Mouse (Mus musculus) heart, embryonic 11.5 days (tissue): ENCODE measurements at regions not wholly inside any gene's neighbourhood (a gene's known extent, or its start where the extent isn't known, plus 50 kb on each side); places are given as distances from the start of the nearest gene placed in this dataset.
A peak's percentile ranks its signal among the peaks of the same experiment; 100 is the strongest.

Experiments
- ATAC-seq: fragments of 200-750 bp; cut with Nextera tagmentation; replicated peaks from 2 replicates; pipeline ENCODE4 v1.8.0; 2017; ENCODE audit warnings: moderate library complexity; ENCODE audit not compliant: insufficient number of reproducible peaks, low FRiP score, low TSS enrichment
- H3K27ac ChIP-seq: fragments of 300-500 bp; sonication (generic); 2 replicates; pipeline ENCODE4 v1.5.1; 2014; ENCODE audit warnings: mild to moderate bottlenecking, low read depth, low read length
- H3K27me3 ChIP-seq: fragments of 300-500 bp; sonication (generic); 2 replicates; pipeline ENCODE4 v1.6.1; 2014; ENCODE audit warnings: mild to moderate bottlenecking, low read length, mixed read lengths; ENCODE audit not compliant: control insufficient read depth, insufficient read depth
- H3K36me3 ChIP-seq: fragments of 300-500 bp; sonication (generic); 2 replicates; pipeline ENCODE4 v1.6.1; 2014; ENCODE audit warnings: mild to moderate bottlenecking, low read length, moderate library complexity, mixed read lengths; ENCODE audit not compliant: control insufficient read depth, insufficient read depth
- H3K4me1 ChIP-seq: fragments of 300-500 bp; sonication (generic); 2 replicates; pipeline ENCODE4 v1.6.1; 2014; ENCODE audit warnings: low read length; ENCODE audit not compliant: control insufficient read depth, insufficient read depth
- H3K4me2 ChIP-seq: fragments of 300-500 bp; sonication (generic); 2 replicates; pipeline ENCODE4 v1.6.1; 2014; ENCODE audit warnings: mild to moderate bottlenecking, moderate library complexity
- H3K4me3 ChIP-seq: fragments of 300-500 bp; sonication (generic); 2 replicates; pipeline ENCODE4 v1.5.1; 2014; ENCODE audit warnings: low read depth, low read length
- H3K9ac ChIP-seq: fragments of 300-500 bp; sonication (generic); 2 replicates; pipeline ENCODE4 v1.6.1; 2014; ENCODE audit warnings: mild to moderate bottlenecking, low read depth, low read length, moderate library complexity
- H3K9me3 ChIP-seq: fragments of 300-500 bp; sonication (generic); replicated peaks from 2 replicates; pipeline ENCODE4 v1.6.1; 2016; ENCODE audit warnings: low read length; ENCODE audit not compliant: control insufficient read depth
- WGBS: fragments of 180-500 bp; shearing (Covaris S2); extraction: QIAGEN DNeasy Blood & Tissue Kit; methylation state at CpG from one replicate; pipeline ENCODE4 v1.1.7; 2014; ENCODE audit not compliant: insufficient replicate concordance; 5-methylcytosine and 5-hydroxymethylcytosine counted together

- WGBS, result 56% methylated on average over 20 of the region's 20 CpGs
- H3K4me1 ChIP-seq, result peaks cover 18% of the 10 kb centered on the region
- no peaks in the 10 kb centered on the region for H3K36me3 ChIP-seq
- H3K9ac ChIP-seq, result no peak overlapping the region
- no peak overlapping the region for H3K4me3 ChIP-seq
- H3K27me3 ChIP-seq, result no peaks in the 10 kb centered on the region
- H3K4me2 ChIP-seq, result no peak overlapping the region
- H3K9me3 ChIP-seq, result no peaks in the 10 kb centered on the region
- no peak overlapping the region for H3K27ac ChIP-seq
- no peak for ATAC-seq
Observed at GRCm38 (mm10) chr13:112001155-112002025, 192.6 kb upstream of the Map3k1 start.

- Histone ChIP-seq H3K4me1 (peaks cover 18% of the 10 kb centered on the region), H3K36me3 (no peaks in the 10 kb centered on the region), H3K4me3 (no peak overlapping the region), H3K9ac (no peak overlapping the region), H3K27me3 (no peaks in the 10 kb centered on the region), H3K4me2 (no peak overlapping the region), H3K9me3 (no peaks in the 10 kb centered on the region), H3K27ac (0 out of 2 replicates have a peak overlapping the region, but pooled peaks have one; percentile 31)
- WGBS, result 25% methylated on average over 15 of the region's 15 CpGs
- no peak; the same call in 1 of the 2 replicates for ATAC-seq
Observed at GRCm38 (mm10) chr13:112002661-112003347, 194.0 kb upstream of the Map3k1 start.

GRCm38 (mm10) chr13:112003445-112003844, 194.7 kb upstream of the Map3k1 start:
- peaks cover 18% of the 10 kb centered on the region for H3K4me1 ChIP-seq
- ATAC-seq, result no peak
- H3K9me3 ChIP-seq, result no peaks in the 10 kb centered on the region
- 64% methylated on average over 7 of the region's 7 CpGs for WGBS
- H3K9ac ChIP-seq, result no peak overlapping the region
- no peaks in the 10 kb centered on the region for H3K27me3 ChIP-seq
- no peak overlapping the region for H3K27ac ChIP-seq
- no peak overlapping the region for H3K4me2 ChIP-seq
- H3K36me3 ChIP-seq, result no peaks in the 10 kb centered on the region
- no peak overlapping the region for H3K4me3 ChIP-seq

- whole genome bisulfite sequencing, result 88% methylated on average over 3 of the region's 3 CpGs
- Histone ChIP-seq H3K4me2 (no peak overlapping the region), H3K9ac (no peak overlapping the region), H3K9me3 (no peaks in the 10 kb centered on the region), H3K27me3 (no peaks in the 10 kb centered on the region), H3K4me1 (peaks cover 18% of the 10 kb centered on the region), H3K36me3 (no peaks in the 10 kb centered on the region), H3K27ac (no peak overlapping the region), H3K4me3 (no peak overlapping the region)
- no peak for ATAC-seq
Observed at GRCm38 (mm10) chr13:112004126-112004525, 195.3 kb upstream of the Map3k1 start.

GRCm38 (mm10) chr13:112005421-112005820, 196.6 kb upstream of the Map3k1 start:
- no peak overlapping the region for H3K4me3 ChIP-seq
- H3K4me1 ChIP-seq, result peaks cover 18% of the 10 kb centered on the region
- ATAC-seq, result no peak
- no peaks in the 10 kb centered on the region for H3K36me3 ChIP-seq
- no peaks in the 10 kb centered on the region for H3K9me3 ChIP-seq
- no peak overlapping the region for H3K4me2 ChIP-seq
- 70% methylated on average over 8 of the region's 8 CpGs for WGBS
- H3K27me3 ChIP-seq, result no peaks in the 10 kb centered on the region
- H3K27ac ChIP-seq, result no peak overlapping the region
- no peak overlapping the region for H3K9ac ChIP-seq

- WGBS, result 87% methylated on average over 5 of the region's 5 CpGs
- ATAC-seq, result no peak
- no peaks in the 10 kb centered on the region for H3K36me3 ChIP-seq
Observed at GRCm38 (mm10) chr13:112008806-112009205, 200.0 kb upstream of the Map3k1 start.

GRCm38 (mm10) chr13:112009288-112009687, 200.5 kb upstream of the Map3k1 start:
- Histone ChIP-seq H3K4me3 (no peak overlapping the region), H3K36me3 (no peaks in the 10 kb centered on the region), H3K9ac (no peak overlapping the region), H3K27me3 (no peaks in the 10 kb centered on the region), H3K4me1 (no peaks in the 10 kb centered on the region), H3K9me3 (no peaks in the 10 kb centered on the region), H3K4me2 (no peak overlapping the region), H3K27ac (no peak overlapping the region)
- WGBS, result 65% methylated on average over 3 of the region's 3 CpGs
- ATAC-seq, result no peak

More at GRCm38 (mm10) chr13:112008806-112009205, 200.0 kb upstream of the Map3k1 start:
- Histone ChIP-seq H3K4me3 (no peak overlapping the region), H3K4me2 (no peak overlapping the region), H3K27me3 (no peaks in the 10 kb centered on the region), H3K27ac (no peak overlapping the region), H3K4me1 (no peaks in the 10 kb centered on the region), H3K9ac (no peak overlapping the region), H3K9me3 (no peaks in the 10 kb centered on the region)

- no peak overlapping the region for H3K4me3 ChIP-seq
- no peak overlapping the region for H3K4me2 ChIP-seq
- 67% methylated on average over 8 of the region's 8 CpGs for whole genome bisulfite sequencing
- H3K27me3 ChIP-seq, result no peaks in the 10 kb centered on the region
- H3K4me1 ChIP-seq, result no peaks in the 10 kb centered on the region
- H3K27ac ChIP-seq, result no peak overlapping the region
- H3K36me3 ChIP-seq, result no peaks in the 10 kb centered on the region
- H3K9ac ChIP-seq, result no peak overlapping the region
- no peaks in the 10 kb centered on the region for H3K9me3 ChIP-seq
- ATAC-seq, result no peak
Observed at GRCm38 (mm10) chr13:112010464-112010863, 201.7 kb upstream of the Map3k1 start.
